Mouse (Mus musculus): ENCODE measurements around the gene Zfp354c. TPM values are rescaled to one million over a fixed set of nuclear protein-coding genes. Genes with fewer than 3 reads are reported as not detected.

Zfp354c gene
- total RNA-seq, 2 experiments from 2014 or later: 3.8 to 5.3 TPM

Other genes with a start within 250 kb of the Zfp354c start
- 10 to 100 TPM; 10.4 to 12.4 TPM for gene Adamts2, start 225.6 kb downstream of the Zfp354c start, total RNA-seq (2021)
- gene Zfp879, start 13.8 kb upstream of the Zfp354c start, total RNA-seq (2021): 1 to 10 TPM; 1.4 TPM
- not detected for gene Grm6, start 23.0 kb upstream of the Zfp354c start, total RNA-seq (2021)
- 1 to 10 TPM in 1 of 2 experiments, under 1 TPM in 1; 0.97 to 1.6 TPM for gene Zfp454, start 59.9 kb upstream of the Zfp354c start, total RNA-seq (2021)
- 1 to 10 TPM; 2.8 to 3.3 TPM for gene Zfp2, start 88.4 kb upstream of the Zfp354c start, total RNA-seq (2021)
- gene Zfp354b, start 103.9 kb upstream of the Zfp354c start, total RNA-seq (2021): 1 to 10 TPM; 1.9 to 2.1 TPM
- gene 4933414I15Rik, start 116.0 kb upstream of the Zfp354c start, total RNA-seq (2021): not detected
- gene Prop1, start 126.0 kb upstream of the Zfp354c start, total RNA-seq (2021): not detected
- not detected for gene Olfr1378, start 138.8 kb upstream of the Zfp354c start, total RNA-seq (2021)
- not detected for gene Olfr1377, start 154.2 kb upstream of the Zfp354c start, total RNA-seq (2021)
- not detected for gene Olfr51, start 175.9 kb upstream of the Zfp354c start, total RNA-seq (2021)
- not detected for gene Olfr54, start 186.5 kb upstream of the Zfp354c start, total RNA-seq (2021)
- gene Olfr1375, start 220.4 kb upstream of the Zfp354c start, total RNA-seq (2021): not detected
- 1 to 10 TPM; 2.9 to 3.0 TPM for gene Zfp354a, start 231.5 kb upstream of the Zfp354c start, total RNA-seq (2021)

All from gastrocnemius, postnatal 36 days (tissue).